Mouse (Mus musculus) lung, adult 2 months (tissue): ENCODE measurements at regions not wholly inside any gene's neighbourhood (a gene's known extent, or its start where the extent isn't known, plus 50 kb on each side); places are given as distances from the start of the nearest gene placed in this dataset.
"Not testable (repeated sequence)": the region's sequence is repeated elsewhere in the genome, so short reads cannot be mapped to it uniquely, and the experiment has no call there.

Source experiments
- DNase-seq: peaks from one replicate; pipeline ENCODE4 v3.0.0; 2022
- H3K4me1 ChIP-seq: fragments of 200-500 bp; 2 replicates; pipeline ENCODE4 v1.6.1; 2011; ENCODE audit warnings: low read length; ENCODE audit not compliant: control insufficient read depth, insufficient read depth
- H3K4me3 ChIP-seq: fragments of 200-500 bp; replicated peaks from 2 replicates; pipeline ENCODE3; 2011; ENCODE audit warnings: low read depth, mild to moderate bottlenecking, control low read depth, low read length; ENCODE audit errors: extremely low read depth
- CTCF ChIP-seq: fragments of 200-500 bp; IDR thresholded peaks from 2 replicates; pipeline ENCODE4 v1.5.1; 2011; ENCODE audit warnings: mild to moderate bottlenecking, low read length, control low read depth; ENCODE audit not compliant: insufficient read depth
- POLR2A ChIP-seq: fragments of 200-500 bp; IDR thresholded peaks from 2 replicates; pipeline ENCODE4 v1.6.1; 2011; ENCODE audit warnings: low read depth, mild to moderate bottlenecking, control low read depth, low read length, borderline replicate concordance; ENCODE audit errors: extremely low read depth
- WGBS: fragments of 180-500 bp; shearing (Covaris S2); methylation state at CpG from one replicate; pipeline ENCODE4 v1.1.7; 2018; 5-methylcytosine and 5-hydroxymethylcytosine counted together

DNA sequence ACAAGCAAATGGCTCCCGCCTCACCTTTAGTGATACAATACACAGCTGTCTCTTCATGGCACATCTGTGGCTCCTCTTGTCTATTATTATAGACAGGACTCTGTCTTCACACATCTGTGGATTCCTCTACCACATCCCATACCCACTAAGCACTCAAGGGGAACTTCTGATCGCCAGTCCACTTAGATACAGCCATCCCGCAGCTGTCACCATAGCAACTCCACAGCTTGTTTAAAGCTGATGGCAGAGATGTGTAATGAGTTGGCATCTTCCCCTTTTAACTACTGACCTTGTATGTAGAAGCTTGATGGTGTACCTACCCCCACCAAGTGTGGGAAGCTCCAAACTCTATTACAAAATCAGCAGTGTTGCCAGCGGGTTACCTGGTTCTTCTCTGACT lies 109.5 kb upstream of the Pfn2 start:
- TF ChIP-seq POLR2A (no peak), CTCF (no peak)
- WGBS = 74% methylated on average over 4 of the region's 4 CpGs
- Histone ChIP-seq H3K4me3 (no peak overlapping the region), H3K4me1 (no peaks in the 10 kb centered on the region)
- DNase-seq = no peak

DNA sequence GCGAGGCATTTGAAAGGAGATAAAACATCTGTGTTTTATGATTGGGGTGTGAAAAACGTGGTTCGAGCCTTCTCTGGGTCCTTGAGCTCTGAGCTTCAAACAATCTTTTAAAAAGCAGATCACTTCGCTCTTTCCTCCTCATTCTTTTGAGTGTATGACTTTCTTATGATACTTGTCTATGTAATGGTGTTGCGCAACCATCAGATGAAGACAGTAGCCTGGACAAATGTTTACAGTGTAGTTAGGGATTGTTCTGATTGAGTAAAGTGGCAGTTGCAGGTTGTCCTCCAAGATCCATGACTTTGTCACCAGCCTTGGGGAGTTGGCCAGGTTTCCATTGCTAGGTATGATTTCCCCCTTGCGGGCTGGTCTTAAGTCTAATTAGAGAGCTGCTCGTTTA lies 116.1 kb upstream of the Pfn2 start:
- WGBS = 76% methylated on average over 7 of the region's 7 CpGs
- Histone ChIP-seq H3K4me3 (no peak overlapping the region), H3K4me1 (no peaks in the 10 kb centered on the region)
- no peak for TF ChIP-seq POLR2A
- TF ChIP-seq CTCF = no peak
- DNase-seq = no peak

DNA sequence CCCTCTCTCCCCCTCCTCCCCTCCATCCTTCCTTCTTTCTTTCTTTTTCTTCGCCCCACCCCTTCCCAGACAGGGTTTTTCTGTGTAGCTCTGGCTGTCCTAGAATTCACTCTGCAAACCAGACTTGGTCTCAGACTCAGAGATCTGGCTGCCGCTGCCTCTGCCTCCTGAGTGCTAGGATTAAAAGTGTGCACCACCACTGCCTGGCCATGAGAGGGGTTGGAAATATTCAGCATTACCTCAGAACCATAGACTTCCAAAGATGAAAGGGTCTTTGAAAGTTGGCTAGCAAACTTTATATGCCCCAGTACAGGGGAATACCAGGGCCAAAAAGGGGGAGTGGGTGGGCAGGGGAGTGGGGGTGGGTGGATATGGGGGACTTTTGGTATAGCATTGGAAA lies 122.7 kb upstream of the Pfn2 start:
- not testable (repeated sequence) for DNase-seq, H3K4me3 ChIP-seq, H3K4me1 ChIP-seq
- WGBS = 86% methylated on average over 2 of the region's 2 CpGs

DNA sequence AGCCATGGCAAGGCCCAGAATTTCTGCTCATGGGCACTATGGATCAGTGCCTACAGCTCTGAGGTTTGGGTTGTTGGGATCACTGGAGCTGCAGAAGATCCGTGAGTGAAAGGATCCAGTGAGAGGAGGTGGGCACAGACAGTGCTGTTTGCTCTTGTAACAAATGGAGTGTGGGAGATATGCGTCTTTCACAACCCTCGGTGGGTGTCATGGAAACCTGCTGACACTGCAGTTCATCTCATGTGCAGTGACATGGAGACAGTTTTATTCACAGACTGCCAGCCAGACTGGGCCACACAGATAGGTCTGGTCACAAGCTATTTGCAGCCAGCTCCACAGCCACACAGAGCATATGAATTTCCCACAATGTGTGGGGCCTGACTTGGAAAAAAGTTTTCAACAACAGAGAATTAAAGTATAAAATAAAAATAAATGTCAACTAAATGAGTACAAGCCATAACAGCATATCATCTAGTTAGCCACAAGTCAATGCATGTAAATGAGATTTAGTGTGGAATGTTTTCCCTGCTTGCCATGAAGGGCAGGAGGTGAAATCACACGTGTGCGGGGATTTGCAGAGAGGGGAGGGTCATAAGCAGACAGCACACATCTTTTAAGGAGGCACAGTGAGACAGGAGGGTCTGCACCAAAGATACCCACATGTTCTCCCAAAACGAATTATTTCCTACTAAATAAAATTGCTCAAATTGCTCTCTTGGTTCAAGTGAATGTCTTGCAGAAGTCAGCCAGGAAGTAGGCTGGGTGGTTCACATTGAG lies 124.8 kb upstream of the Pfn2 start:
- Histone ChIP-seq H3K4me3 (no peak overlapping the region), H3K4me1 (no peaks in the 10 kb centered on the region)
- no peak for DNase-seq
- WGBS = 45% methylated on average over 6 of the region's 6 CpGs
- TF ChIP-seq CTCF (no peak), POLR2A (no peak)

DNA sequence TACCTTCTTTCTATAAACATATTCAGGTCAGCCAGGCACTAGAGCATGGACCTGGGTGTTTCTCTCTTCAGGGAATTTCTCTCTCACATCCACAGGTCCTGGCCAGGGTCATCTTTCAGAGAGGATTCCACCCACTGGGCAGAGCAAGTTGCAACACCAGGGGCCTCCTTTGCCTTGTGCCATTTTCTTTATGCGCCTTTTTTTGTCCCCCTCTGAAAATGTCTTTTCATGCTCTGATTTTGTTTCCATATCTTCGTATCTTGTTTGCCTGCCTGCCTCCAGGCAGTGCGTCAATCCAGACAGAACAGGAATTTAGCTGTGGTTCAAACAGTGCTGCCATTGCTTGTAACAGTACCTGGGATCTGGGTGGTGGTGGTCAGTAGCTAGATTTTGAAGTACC lies 125.7 kb upstream of the Pfn2 start:
- no peak overlapping the region for H3K4me3 ChIP-seq
- WGBS = 80% methylated on average over 3 of the region's 3 CpGs
- no peak for TF ChIP-seq POLR2A
- no peak for TF ChIP-seq CTCF
- no peaks in the 10 kb centered on the region for H3K4me1 ChIP-seq
- DNase-seq = no peak

DNA sequence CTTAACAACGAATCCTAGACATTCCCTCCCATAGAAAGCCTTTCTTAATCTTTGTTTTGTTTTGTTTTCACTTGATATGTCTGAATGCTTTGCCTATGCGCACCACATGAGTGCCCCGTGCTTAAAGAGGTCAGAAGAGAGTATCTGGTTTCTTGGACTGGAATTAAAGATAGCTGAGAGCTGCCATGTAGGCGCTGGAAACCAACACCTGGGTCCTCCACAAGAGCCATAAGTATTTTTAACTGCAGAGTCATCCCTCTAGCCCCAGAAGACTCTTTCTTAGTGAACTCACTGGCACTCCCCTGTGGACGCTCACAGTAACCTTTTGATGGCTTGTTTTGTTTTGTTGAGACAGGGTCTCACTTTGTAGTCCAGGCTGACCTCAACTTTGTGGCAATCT lies 127.5 kb upstream of the Pfn2 start:
- 51% methylated on average over 5 of the region's 5 CpGs for WGBS
- TF ChIP-seq CTCF (no peak), POLR2A (no peak)

DNA sequence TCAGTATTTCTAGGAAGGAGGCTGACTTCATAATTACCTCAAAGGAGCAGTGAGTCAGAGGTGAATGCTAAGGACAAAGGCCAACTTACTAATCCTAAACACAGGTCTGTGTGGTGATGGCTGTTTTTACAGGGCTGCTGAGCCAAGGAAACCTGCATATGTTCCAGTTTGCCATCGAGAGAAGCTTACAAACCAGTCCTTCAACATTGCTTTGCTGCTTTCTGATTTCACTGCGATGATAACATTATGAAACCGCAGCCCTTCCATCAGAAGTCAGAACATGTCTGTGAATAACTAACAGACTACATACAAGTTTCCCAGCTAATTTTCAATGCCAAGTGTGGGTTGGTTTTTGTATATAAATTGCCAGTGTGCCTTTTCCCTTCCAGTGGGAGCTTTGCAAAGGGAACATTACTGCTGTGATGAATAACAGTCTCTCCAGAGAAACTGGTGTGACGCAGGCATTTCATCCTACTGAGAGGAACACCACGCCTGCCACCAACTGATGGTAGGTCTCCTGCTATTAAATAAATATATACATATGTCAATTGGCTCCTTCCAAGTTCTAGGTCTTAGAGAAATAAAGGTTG lies 128.9 kb upstream of the Pfn2 start:
- Histone ChIP-seq H3K4me1 (no peaks in the 10 kb centered on the region), H3K4me3 (no peak overlapping the region)
- TF ChIP-seq CTCF = no peak
- no peak for TF ChIP-seq POLR2A
- WGBS = 71% methylated on average over 5 of the region's 5 CpGs
- no peak for DNase-seq

More for the DNA sequence above, 127.5 kb upstream of the Pfn2 start:
- no peak overlapping the region for H3K4me3 ChIP-seq
- H3K4me1 ChIP-seq = no peaks in the 10 kb centered on the region
- DNase-seq = no peak

DNA sequence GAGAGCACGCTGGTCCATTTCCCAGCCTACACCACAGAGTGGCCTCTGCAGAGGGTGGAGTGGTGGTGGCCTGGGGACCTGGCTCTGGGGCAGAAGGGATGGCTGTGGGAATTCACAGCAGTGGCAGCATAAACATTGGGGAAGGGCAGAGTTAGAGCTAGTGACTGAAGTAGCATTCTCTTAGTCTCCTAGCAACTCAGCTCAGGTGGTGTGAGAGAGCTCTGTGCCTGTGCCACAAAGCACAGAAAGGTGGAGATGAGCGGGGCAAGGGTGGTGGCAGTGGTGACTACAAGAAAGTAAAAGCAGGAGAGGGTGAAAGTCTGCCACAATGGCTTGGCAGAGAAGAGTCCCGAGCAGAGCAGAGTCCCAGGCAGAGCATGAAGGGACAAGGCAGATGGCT lies 140.3 kb upstream of the Pfn2 start:
- TF ChIP-seq POLR2A (no peak), CTCF (no peak)
- Histone ChIP-seq H3K4me1 (no peaks in the 10 kb centered on the region), H3K4me3 (no peak overlapping the region)
- no peak for DNase-seq
- 59% methylated on average over 3 of the region's 3 CpGs for WGBS

DNA sequence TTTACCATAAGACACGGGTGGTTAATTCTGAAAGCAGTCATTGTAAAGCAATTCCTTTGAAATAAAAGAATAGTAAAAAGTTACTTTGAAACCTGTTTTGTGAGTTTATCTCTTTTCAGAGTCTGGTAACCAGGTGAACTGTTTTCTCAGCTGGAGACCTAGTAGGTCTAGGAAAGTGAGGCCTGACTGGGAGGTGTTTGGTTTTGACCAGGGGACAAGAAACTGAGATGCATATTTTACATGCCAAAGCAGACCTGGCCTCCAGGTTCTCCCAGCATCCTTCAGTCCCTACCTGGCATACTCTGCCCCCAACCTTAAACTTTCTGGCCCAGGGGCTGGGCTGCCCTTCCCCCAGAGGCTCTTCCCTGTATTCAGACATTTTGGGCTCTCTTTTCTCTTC lies 142.9 kb upstream of the Pfn2 start:
- WGBS = 55% methylated on average over 1 of the region's 1 CpGs
- Histone ChIP-seq H3K4me3 (no peak overlapping the region), H3K4me1 (no peaks in the 10 kb centered on the region)
- DNase-seq = no peak
- TF ChIP-seq POLR2A (no peak), CTCF (no peak)

DNA sequence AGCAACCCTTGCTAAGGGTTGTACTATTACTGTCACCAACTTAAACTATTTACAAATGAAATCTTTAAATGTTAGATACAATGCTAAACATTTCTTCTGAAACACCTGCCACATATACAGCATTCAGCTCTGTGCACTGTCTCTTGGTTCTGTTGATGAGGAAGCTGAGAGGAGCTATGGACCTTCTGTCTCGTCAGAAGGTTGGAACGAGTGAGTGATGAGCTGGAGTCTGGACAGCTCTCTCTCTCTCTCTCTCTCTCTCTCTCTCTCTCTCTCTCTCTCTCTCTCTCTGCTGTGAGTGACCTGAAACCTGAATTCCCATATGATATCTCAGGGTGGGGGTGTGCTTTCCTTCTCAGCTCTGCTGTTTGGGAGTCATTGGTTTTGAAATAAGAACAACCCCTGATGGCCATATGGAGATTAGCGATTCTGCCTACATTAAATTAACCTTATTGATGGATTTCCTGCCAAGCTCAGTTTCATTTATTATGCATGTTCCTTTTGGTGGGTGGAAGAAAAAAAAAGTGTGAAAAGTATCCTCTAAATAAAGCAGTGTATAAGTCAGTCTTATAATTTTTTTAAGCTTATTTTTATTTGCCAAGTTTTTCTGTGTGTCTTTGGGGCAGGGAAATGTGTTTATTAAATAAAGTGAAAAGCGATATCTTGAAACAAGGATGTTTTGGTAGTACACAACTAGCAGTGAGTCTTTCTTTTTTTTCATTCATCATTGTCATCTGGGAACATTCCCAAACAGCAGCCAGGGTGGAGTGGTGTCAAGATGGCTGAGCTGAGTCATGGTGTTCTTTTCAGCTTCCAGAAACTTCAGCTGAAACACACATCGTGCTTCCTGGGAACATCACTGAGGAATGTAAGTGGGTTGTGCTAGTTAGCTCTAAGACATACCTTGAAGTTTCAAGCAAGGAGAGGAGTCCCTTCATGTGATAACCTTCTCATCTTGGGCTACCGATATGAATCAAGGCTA lies 150.5 kb upstream of the Pfn2 start:
- H3K4me3 ChIP-seq = no peak overlapping the region
- no peak for DNase-seq
- 72% methylated on average over 6 of the region's 6 CpGs for WGBS
- H3K4me1 ChIP-seq = peaks cover 4% of the 10 kb centered on the region; the same call in 1 of the 2 replicates
- TF ChIP-seq POLR2A (no peak), CTCF (no peak)
